Mouse (Mus musculus) heart, adult 2 months (tissue): Measurements from ENCODE around the gene Smg6. TPM values are rescaled to one million over a fixed set of nuclear protein-coding genes. Genes with fewer than 3 reads are reported as not detected.

Experiments
- DNase-seq, 2 experiments: peaks; one replicate each; pipeline ENCODE4 v3.0.0; 2021
- H3K27ac ChIP-seq: fragments of 200-600 bp; 2 replicates; pipeline ENCODE4 v1.8.1; 2022
- H3K27me3 ChIP-seq: fragments of 200-500 bp; 2 replicates; pipeline ENCODE4 v1.6.1; 2012; ENCODE audit warnings: mild to moderate bottlenecking, low read length, inconsistent platforms, mixed read lengths; ENCODE audit not compliant: control insufficient read depth, insufficient read depth
- H3K36me3 ChIP-seq: fragments of 200-500 bp; 2 replicates; pipeline ENCODE4 v1.6.1; 2012; ENCODE audit warnings: low read length, inconsistent platforms; ENCODE audit not compliant: control insufficient read depth, insufficient read depth
- H3K4me1 ChIP-seq: fragments of 200-500 bp; 2 replicates; pipeline ENCODE4 v1.6.1; 2011; ENCODE audit warnings: low read length; ENCODE audit not compliant: control insufficient read depth, insufficient read depth
- H3K4me3 ChIP-seq: fragments of 200-600 bp; 2 replicates; pipeline ENCODE4 v1.8.1; 2022
- H3K79me2 ChIP-seq: fragments of 200-500 bp; replicated peaks from 2 replicates; pipeline ENCODE4 v1.6.1; 2012; ENCODE audit warnings: mild to moderate bottlenecking, inconsistent platforms, low read length, moderate library complexity, mixed read lengths; ENCODE audit not compliant: control insufficient read depth, insufficient read depth
- H3K9ac ChIP-seq: fragments of 200-500 bp; 2 replicates; pipeline ENCODE4 v1.6.1; 2012; ENCODE audit warnings: low read depth, mild to moderate bottlenecking, control low read depth, inconsistent platforms, low read length, mixed read lengths
- CTCF ChIP-seq: fragments of 200-600 bp; IDR thresholded peaks from 2 replicates; pipeline ENCODE4 v1.8.1; 2022; ENCODE audit warnings: antibody characterized with exemption, mild to moderate bottlenecking, moderate library complexity
- EP300 ChIP-seq: fragments of 200-500 bp; IDR thresholded peaks from 2 replicates; pipeline ENCODE4 v1.6.1; 2011; ENCODE audit warnings: low read depth, low read length, control low read depth; ENCODE audit not compliant: insufficient read depth
- POLR2A ChIP-seq: fragments of 200-500 bp; IDR thresholded peaks from 2 replicates; pipeline ENCODE4 v1.6.1; 2011; ENCODE audit warnings: mild to moderate bottlenecking, low read depth, low read length, control low read depth; ENCODE audit not compliant: insufficient read depth
- WGBS: fragments of 180-500 bp; shearing (Covaris S2); methylation state at CpG from one replicate; pipeline ENCODE4 v1.1.7; 2018; 5-methylcytosine and 5-hydroxymethylcytosine counted together
- intact Hi-C: fragments of 180-260 bp; cut with DNase I; formaldehyde crosslinking; loops from one replicate; pipeline ENCODE4 v1.15.1; 2025
- polyA plus RNA-seq: library from polyadenylated mRNA; depleted of rRNA; stranded (reverse); fragments of >200 nt; gene quantifications from 2 replicates; pipeline ENCODE4 v1.2.3, GENCODE M21; 2012
- total RNA-seq, 2 experiments: library from RNA; stranded (reverse); gene quantifications; 2 replicates each; pipeline ENCODE4 v1.2.3; 2021

Gene Smg6
- total and polyA plus RNA-seq, 3 experiments: 17.8 to 19.5 (median 18.1) TPM

GRCm38 (mm10) chr11:75206347-75206746 lies 280.7 kb downstream of the Smg6 start:
- TF ChIP-seq EP300 (no peak), CTCF (no peak), POLR2A (no peak)
- no peaks in the 10 kb centered on the region for H3K27me3 ChIP-seq
- no peaks in the 10 kb centered on the region; the same call in 1 of the 2 replicates for H3K4me1 ChIP-seq
- DNase-seq: no peak
- H3K36me3 ChIP-seq: no peaks in the 10 kb centered on the region
- no peaks in the 10 kb centered on the region for H3K79me2 ChIP-seq
- no peak overlapping the region for H3K9ac ChIP-seq
- no peak overlapping the region for H3K4me3 ChIP-seq
- intact Hi-C loops: no loop called here
- 87% methylated on average over 4 of the region's 4 CpGs for WGBS
- H3K27ac ChIP-seq: no peak overlapping the region

GRCm38 (mm10) chr11:75209363-75209762 lies 283.7 kb downstream of the Smg6 start:
- Histone ChIP-seq H3K27me3 (no peaks in the 10 kb centered on the region), H3K27ac (no peak overlapping the region), H3K9ac (no peak overlapping the region), H3K36me3 (no peaks in the 10 kb centered on the region), H3K4me3 (no peak overlapping the region), H3K4me1 (peaks cover 5% of the 10 kb centered on the region), H3K79me2 (no peaks in the 10 kb centered on the region)
- intact Hi-C loops: loop anchor here (2.0 kb wide), 1 partner anchor 15 kb away; no protein-coding TSS in a partner anchor
- WGBS: 83% methylated on average over 4 of the region's 4 CpGs
- DNase-seq: no peak
- TF ChIP-seq POLR2A (no peak), CTCF (no peak), EP300 (no peak)

DNA sequence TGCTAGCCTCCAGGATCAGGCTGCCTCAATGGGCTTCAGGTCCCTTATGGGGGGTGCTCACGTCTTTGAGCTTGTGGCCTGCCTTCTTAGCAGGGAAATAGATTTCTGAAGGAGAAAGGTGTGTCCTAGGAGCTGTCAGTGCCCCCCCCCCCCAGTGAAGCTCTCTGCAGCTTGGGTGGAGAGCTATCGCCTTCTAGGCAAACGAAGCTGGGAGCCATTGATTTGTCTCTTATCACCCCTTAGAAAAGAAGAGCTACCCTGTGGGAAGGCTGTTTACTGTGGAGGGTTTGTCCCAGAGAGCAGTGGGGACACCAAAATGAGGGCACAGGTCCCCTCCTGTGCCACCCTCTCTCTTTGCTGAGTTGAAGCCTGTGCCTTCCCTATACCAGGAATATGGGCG lies 284.5 kb downstream of the Smg6 start:
- Histone ChIP-seq H3K4me1 (peaks cover 5% of the 10 kb centered on the region), H3K36me3 (no peaks in the 10 kb centered on the region), H3K4me3 (no peak overlapping the region), H3K9ac (no peak overlapping the region), H3K27me3 (no peaks in the 10 kb centered on the region), H3K79me2 (no peaks in the 10 kb centered on the region), H3K27ac (no peak overlapping the region)
- DNase-seq: no peak
- 88% methylated on average over 4 of the region's 4 CpGs for WGBS
- TF ChIP-seq EP300 (no peak), POLR2A (no peak), CTCF (no peak)
- intact Hi-C loops: no loop called here

DNA sequence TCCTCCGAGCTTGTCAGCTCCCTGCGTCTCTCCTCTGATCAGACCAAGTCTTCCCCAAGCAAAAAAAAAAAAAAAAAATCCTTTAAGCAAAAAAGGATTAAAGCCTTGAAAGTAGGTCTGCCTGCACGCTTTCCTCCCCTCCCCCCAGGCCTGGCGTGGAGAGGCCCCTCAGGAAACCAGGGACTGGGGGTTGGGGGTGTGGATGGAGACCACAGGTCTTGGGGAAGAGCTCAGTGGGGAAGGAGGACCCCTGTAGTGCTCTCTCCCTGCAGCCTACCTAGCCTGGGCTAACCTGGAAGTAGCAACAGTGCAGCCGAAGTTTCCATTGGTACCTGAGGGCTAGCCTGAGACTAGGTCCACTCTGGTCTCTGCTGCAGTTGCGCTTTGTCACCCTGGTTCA lies 285.1 kb downstream of the Smg6 start:
- 87% methylated on average over 6 of the region's 6 CpGs for WGBS
- Histone ChIP-seq H3K27ac (no peak overlapping the region), H3K27me3 (no peaks in the 10 kb centered on the region), H3K4me1 (peaks cover 5% of the 10 kb centered on the region), H3K36me3 (no peaks in the 10 kb centered on the region), H3K79me2 (no peaks in the 10 kb centered on the region), H3K9ac (no peak overlapping the region), H3K4me3 (no peak overlapping the region)
- no peak for DNase-seq
- TF ChIP-seq CTCF (no peak), EP300 (no peak), POLR2A (no peak)
- intact Hi-C loops: no loop called here

GRCm38 (mm10) chr11:75212031-75212667 lies 286.5 kb downstream of the Smg6 start:
- intact Hi-C loops: no loop called here
- no peaks in the 10 kb centered on the region for H3K27me3 ChIP-seq
- peaks cover 5% of the 10 kb centered on the region for H3K4me1 ChIP-seq
- WGBS: 33% methylated on average over 8 of the region's 8 CpGs
- no peaks in the 10 kb centered on the region for H3K79me2 ChIP-seq
- H3K36me3 ChIP-seq: no peaks in the 10 kb centered on the region
- H3K4me3 ChIP-seq: no peak overlapping the region
- no peak for TF ChIP-seq CTCF
- peak; percentile 29; the same call in 1 of the 2 replicates for TF ChIP-seq POLR2A
- peak; percentile 52 to 76 for DNase-seq
- peak overlapping the region; percentile 91 for H3K27ac ChIP-seq
- peak overlapping the region; percentile 59; the same call in 1 of the 2 replicates for H3K9ac ChIP-seq

DNA sequence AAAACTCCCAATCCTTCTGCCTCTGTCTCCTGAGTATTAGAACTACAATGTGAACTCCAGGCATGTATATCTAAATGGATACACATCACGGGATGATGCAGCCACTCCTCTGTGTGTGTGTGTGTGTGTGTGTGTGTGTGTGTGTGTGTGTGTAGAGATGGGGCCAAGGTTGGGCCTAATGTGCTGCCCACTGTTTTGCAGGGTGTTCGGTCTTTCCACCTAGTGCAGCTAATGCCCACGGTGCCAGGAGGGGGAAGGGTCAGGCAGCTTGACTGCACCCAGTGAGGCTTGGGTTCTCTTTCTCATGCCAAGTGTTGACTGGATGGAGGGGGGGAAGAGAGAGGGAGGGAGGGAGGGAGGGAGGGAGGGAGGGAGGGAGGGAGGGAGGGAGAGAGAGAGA lies 287.3 kb downstream of the Smg6 start:
- no peaks in the 10 kb centered on the region for H3K79me2 ChIP-seq
- peaks cover 5% of the 10 kb centered on the region for H3K4me1 ChIP-seq
- 44% methylated on average over 3 of the region's 3 CpGs for WGBS
- H3K27me3 ChIP-seq: no peaks in the 10 kb centered on the region
- DNase-seq: peak in 1 of 2 experiments; percentile 23
- intact Hi-C loops: no loop called here
- peak overlapping the region; percentile 69 for H3K27ac ChIP-seq
- no peak overlapping the region for H3K9ac ChIP-seq
- no peak for TF ChIP-seq POLR2A
- no peak for TF ChIP-seq CTCF
- TF ChIP-seq EP300: no peak
- no peaks in the 10 kb centered on the region for H3K36me3 ChIP-seq
- H3K4me3 ChIP-seq: no peak overlapping the region
